Mouse (Mus musculus): ENCODE data around the gene Ociad1.

DNA sequence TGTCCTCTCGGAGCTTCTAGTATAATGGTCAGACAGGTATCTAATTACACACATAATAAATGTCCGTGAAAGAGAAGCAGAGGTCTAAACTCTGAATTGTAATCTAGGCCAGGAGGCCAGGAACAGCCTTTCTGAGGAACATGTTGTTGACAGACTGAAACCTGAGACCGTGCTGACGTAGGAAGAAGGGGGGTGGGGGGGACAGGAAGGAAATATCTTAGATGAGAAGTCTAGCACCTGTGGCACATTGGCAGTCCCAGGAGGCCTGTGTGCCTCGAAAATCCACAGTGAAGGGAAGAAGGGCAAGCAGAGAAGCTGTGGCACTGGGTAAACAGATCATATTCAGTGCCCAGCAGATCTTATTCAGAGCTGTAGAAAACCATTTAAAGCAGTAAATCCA is 27.1 kb upstream of the Ociad1 start:
- TF ChIP-seq CTCF (IDR thresholded peaks at IDR 0.05; ENCODE audit: borderline replicate concordance, insufficient read depth, low read depth, low read length) (no peak), POLR2A (IDR thresholded peaks at IDR 0.05; ENCODE audit: borderline replicate concordance, insufficient read depth, low read length) (no peak)
